Mouse (Mus musculus) ES-E14 (cell line): ENCODE data around the gene Spem2.

Experiments
- CHD2 ChIP-seq: IDR thresholded peaks from 2 replicates; pipeline ENCODE4 v1.6.1; 2014; ENCODE audit warnings: mild to moderate bottlenecking, low read depth, low read length, inconsistent platforms
- HCFC1 ChIP-seq: IDR thresholded peaks from 2 replicates; pipeline ENCODE4 v1.6.1; 2012; ENCODE audit warnings: low read length, inconsistent platforms, borderline replicate concordance; ENCODE audit not compliant: insufficient read depth
- ZNF384 ChIP-seq: IDR thresholded peaks from 2 replicates; pipeline ENCODE4 v1.6.1; 2012; ENCODE audit warnings: low read depth, low read length, inconsistent platforms

GRCm38 (mm10) chr11:69834001-69834549 lies 15.8 kb upstream of the Spem2 start:
- TF ChIP-seq CHD2: no peak
- no peak for TF ChIP-seq ZNF384
- TF ChIP-seq HCFC1: no peak
